Mouse (Mus musculus): Measurements from ENCODE around the gene Prkcsh.

The Prkcsh gene

GRCm38 (mm10) chr9:22002194-22003162 lies at the start of gene Prkcsh, which contains the start of gene Ccdc151:
TSS of gene Prkcsh (plus strand) at chr9:22002806.
TSS of gene Ccdc151 (minus strand) at chr9:22002634.
- peak; percentile 98 for DNase-seq

DNA sequence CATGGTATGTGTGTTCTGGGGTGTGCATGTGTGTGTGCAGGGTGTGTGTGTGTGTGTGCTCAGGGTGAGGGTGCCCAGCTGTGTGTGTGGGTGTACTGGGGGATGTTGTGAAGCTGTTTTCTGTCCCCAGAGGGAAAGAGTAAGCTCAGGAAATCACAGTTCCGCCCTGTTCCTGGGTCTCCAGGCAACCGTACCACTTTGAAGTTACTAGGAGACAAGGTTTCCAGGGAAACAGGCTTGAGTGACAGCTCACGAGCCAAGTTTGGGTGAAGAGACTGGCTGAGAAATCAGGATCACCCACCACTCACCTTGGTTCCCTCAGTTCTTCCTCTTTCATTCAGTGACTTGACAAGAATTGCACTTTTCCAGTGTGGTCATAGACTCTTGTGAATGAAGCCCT lies 49.0 kb upstream of the Prkcsh start:
- no peak for DNase-seq

GRCm38 (mm10) chr9:21954635-21955034 lies 48.0 kb upstream of the Prkcsh start:
- no peak for DNase-seq

- DNase-seq: no peak
Measured at GRCm38 (mm10) chr9:21955225-21955569, 47.4 kb upstream of the Prkcsh start.

- DNase-seq: peak; percentile 100
Measured at GRCm38 (mm10) chr9:21955570-21956281, 46.9 kb upstream of the Prkcsh start, which contains the start of gene Swsap1. TSS of gene Swsap1 (plus strand) at chr9:21955755.

DNA sequence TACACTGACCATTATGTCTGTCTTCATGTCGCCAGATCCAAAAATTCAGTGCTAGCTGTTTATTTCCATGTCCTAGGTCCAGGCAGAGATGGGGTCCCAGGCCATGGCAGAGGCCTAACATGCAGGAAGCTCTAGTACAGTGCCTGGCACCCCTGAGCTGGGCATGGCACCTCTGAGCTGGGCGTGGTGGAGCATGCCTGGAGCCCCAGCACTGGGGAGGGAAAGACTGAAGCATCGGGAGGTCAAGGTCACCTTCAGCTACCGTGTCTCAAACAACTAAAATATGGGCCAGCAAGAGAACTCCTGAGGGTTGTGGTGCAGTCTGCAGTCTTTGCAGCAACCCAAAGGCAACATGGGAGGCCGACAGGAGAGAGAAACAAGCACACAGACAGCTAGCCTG lies 44.2 kb upstream of the Prkcsh start:
- no peak for DNase-seq

DNA sequence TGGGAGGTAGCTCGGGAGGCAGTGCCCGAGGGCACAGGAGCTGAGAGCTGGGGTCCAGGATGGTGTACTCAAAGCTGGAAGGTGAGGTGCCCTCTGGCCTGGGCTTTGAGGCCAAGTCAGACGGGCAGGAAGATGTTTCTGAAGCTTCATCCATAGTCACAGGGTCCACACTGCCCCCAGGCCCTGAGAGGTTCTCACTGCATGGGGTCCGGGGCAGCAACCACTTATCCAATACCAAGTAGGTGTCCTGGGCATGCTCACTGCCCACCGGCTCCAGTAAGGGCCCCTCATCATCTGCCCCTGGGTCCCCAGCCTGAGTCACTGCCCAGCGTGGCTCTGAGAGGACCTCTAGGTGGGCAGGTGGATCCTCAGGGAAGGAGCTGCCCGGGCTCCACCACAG lies 43.4 kb upstream of the Prkcsh start:
- DNase-seq: no peak

DNA sequence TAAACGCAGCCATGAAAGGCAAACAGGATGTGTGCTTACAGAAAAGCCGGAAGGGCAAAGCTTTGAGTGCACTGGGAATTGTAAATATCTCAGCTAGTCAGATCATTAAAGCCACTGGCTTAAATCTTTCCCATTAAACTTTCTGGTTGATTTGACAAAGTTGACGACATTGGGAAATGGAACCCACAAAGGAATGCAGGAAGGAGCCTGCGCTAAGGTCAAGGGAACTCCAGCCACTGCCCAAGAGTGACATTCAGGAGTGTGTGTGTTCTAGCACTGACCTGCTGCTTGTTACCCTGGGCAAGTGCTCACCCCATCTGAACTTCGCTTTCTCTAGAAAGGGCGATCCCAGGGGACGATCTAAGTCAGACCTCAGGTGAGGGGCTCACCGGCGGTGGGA lies 42.5 kb upstream of the Prkcsh start:
- DNase-seq: no peak

- DNase-seq: peak; percentile 41
Measured at GRCm38 (mm10) chr9:21960558-21961208, 41.9 kb upstream of the Prkcsh start.

GRCm38 (mm10) chr9:21961366-21961980 lies 41.1 kb upstream of the Prkcsh start:
- no peak for DNase-seq

- DNase-seq: no peak
Measured at GRCm38 (mm10) chr9:21962010-21962409, 40.6 kb upstream of the Prkcsh start.

GRCm38 (mm10) chr9:21962416-21963059 lies 40.1 kb upstream of the Prkcsh start:
- peak; percentile 56 for DNase-seq

DNA sequence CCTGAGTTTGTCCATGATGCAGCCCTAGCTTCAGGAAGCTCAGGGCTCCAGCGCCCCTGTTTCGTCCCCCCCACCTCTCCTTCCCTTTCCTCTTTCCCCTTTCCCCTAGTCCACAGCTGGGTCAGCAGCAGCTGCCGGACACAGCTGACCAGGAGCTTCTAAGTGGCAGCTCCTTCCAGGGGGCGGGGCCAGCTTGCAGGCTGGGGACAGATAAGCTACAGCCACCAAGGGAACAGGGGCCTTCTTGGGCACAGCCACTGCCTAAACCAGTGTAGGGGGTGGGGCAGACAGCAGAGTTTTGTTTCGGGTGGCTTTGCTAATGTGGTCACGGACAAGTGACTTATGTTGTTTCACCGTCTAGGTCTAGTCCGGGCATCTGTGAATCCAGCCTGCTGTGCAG lies 39.2 kb upstream of the Prkcsh start, which contains the start of gene Epor:
Gene Epor (minus strand): TSS at position 90 of the 400 bp plus-strand sequence.
- no peak for DNase-seq

GRCm38 (mm10) chr9:21968883-21969282 lies 33.7 kb upstream of the Prkcsh start:
- no peak for DNase-seq

DNA sequence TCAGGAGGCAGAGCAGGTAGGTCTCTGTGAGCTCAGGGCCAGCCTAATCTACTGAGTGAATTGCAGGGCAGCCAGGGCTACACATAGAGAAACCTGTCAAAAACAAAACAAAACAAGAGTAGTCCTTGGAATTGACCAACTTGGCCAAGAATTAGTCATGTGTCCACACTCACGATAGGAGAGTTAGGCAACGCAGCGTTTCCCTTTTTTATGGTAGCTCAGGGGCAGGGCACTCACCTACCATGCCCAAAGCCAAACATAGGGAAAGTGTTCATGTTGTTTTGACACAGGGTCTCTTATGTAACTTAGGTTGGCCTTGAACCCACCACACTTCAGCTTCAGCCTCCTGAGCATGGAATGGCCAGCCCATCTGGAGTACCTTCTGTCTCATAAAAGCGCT lies 33.3 kb upstream of the Prkcsh start:
- no peak for DNase-seq

GRCm38 (mm10) chr9:21976626-21977175 lies 25.9 kb upstream of the Prkcsh start:
- no peak for DNase-seq

DNA sequence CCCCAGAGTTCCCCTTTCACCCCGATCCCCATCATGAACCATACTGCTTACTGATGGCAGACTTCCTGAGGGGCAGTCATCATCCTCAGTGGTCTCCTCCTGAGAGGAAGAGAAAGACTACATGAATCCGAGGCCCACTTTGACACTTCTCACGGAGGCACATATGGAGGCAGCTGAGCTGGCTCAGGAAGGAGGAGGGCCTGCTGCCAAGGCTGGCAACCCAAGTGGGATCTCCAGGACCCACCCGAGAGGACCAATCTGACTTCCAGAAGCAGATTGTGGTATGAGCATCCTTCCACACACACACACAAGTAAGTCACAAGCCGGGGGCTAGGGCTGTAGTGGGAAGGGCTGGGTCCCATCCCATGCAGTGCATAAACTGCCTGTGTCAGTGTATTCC lies 25.3 kb upstream of the Prkcsh start:
- DNase-seq: no peak

- DNase-seq: peak; percentile 68
Measured at GRCm38 (mm10) chr9:21977972-21978371, 24.6 kb upstream of the Prkcsh start.

DNA sequence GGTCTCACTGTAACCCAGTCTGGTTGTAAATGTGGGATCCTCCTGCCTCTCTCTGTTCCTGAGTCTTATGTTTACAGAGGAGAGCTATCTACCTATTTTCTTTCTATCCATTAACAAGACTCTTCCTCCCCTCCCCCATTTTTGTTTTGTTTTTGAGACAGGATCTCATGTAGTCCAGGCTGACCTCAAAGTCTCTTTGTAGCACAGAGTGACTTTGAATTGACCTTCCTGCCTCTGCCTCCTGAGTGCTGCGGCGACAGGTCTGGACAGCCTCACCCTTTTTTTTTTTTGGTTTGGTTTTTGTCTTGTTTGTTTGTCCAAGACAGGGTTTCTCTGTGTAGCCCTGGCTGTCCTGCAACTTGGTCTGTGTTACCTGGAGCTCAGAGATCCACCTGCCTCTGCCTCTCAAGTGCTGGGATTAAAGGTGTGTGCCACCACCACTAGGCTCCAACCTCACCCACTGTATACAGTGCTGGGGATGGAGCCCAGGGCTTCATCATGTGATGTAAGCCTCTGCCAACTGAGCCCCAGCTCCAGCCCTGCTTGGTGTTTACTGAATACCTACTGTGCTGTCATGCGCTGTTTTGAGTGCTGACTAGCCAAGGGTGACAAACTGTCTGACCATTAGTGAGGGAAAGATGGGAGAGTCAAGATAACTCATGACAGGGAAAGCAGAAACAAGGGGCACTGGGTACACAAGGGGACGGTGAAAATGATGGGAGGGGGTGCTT lies 24.0 kb upstream of the Prkcsh start:
- DNase-seq: no peak

DNA sequence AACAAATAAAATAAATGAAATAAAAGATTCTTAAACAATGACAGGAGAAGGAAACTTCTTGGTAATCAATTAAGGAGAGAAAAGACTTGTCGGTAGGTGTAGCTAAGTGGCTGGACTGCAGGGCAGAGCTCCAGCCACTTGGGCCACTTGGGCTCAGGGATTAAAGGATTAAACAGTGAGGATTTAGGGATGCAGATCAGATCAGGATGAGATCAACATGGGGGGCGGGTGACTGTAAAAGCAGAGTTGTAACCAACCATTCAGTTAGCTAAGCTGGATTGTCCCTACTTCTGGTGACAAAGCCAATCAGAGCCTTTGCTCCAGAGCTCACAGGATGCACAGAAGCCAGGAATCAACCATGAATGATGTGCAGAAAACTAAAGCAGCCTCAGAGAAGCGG lies 18.7 kb upstream of the Prkcsh start:
- no peak for DNase-seq

All from cerebellum, adult 8-10 months (tissue).